Mouse (Mus musculus) cerebellum, adult 2 months (tissue): ENCODE data around the gene Ldlrad2. TPM values are rescaled to one million over a fixed set of nuclear protein-coding genes. Genes with fewer than 3 reads are reported as not detected.

Experiments used
- DNase-seq, 2 experiments: peaks; one replicate each; pipeline ENCODE4 v3.0.0; 2021
- H3K27ac ChIP-seq: fragments of 200-500 bp; 2 replicates; pipeline ENCODE4 v1.5.1; 2012; ENCODE audit warnings: low read length, control low read depth, inconsistent platforms; ENCODE audit not compliant: insufficient read depth
- H3K27me3 ChIP-seq: fragments of 200-500 bp; 2 replicates; pipeline ENCODE4 v1.6.1; 2012; ENCODE audit warnings: inconsistent platforms, mild to moderate bottlenecking, low read length, moderate library complexity; ENCODE audit not compliant: control insufficient read depth, insufficient read depth
- H3K4me1 ChIP-seq: fragments of 200-500 bp; 2 replicates; pipeline ENCODE4 v1.6.1; 2011; ENCODE audit warnings: low read length; ENCODE audit not compliant: control insufficient read depth, insufficient read depth
- H3K4me3 ChIP-seq: fragments of 200-500 bp; replicated peaks from 2 replicates; pipeline ENCODE3; 2011; ENCODE audit warnings: mild to moderate bottlenecking, low read depth, low read length, control low read depth; ENCODE audit not compliant: insufficient read depth
- CTCF ChIP-seq: fragments of 200-500 bp; IDR thresholded peaks from 2 replicates; pipeline ENCODE4 v1.5.1; 2011; ENCODE audit warnings: low read depth, mild to moderate bottlenecking, control low read depth, low read length, moderate library complexity, borderline replicate concordance; ENCODE audit not compliant: insufficient read depth
- POLR2A ChIP-seq: fragments of 200-500 bp; IDR thresholded peaks from 2 replicates; pipeline ENCODE4 v1.6.1; 2011; ENCODE audit warnings: low read length, control low read depth, borderline replicate concordance; ENCODE audit not compliant: insufficient read depth
- WGBS: fragments of 180-500 bp; shearing (Covaris S2); methylation state at CpG from one replicate; pipeline ENCODE4 v1.1.7; 2018; 5-methylcytosine and 5-hydroxymethylcytosine counted together
- polyA plus RNA-seq: library from polyadenylated mRNA; depleted of rRNA; stranded (reverse); fragments of >200 nt; gene quantifications from 2 replicates; pipeline ENCODE4 v1.2.3, GENCODE M21; 2012; rRNA removed

Ldlrad2 gene
- polyA plus RNA-seq, 1 experiment: not detected

DNA sequence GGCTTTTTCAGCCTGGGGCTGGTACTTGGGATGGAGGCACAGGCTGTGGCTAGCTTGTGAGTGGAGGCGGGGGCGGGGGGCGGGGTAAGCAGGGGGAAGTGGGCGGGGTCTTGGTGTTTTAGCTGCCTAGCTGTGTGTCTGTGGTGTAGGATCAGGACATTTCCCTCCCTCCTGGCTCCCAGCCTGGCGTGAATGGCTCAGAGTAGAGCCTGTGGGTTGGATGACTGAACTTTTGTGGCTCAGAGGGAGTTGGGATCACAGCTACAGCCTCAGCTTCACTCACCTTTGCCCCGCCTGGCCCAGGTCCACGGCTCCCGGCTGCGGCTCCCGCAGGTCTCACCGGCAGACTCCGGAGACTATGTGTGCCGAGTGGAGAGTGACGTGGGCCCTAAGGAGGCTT is 34.0 kb downstream of the Ldlrad2 start:
- TF ChIP-seq CTCF (no peak), POLR2A (no peak)
- Histone ChIP-seq H3K4me3 (no peak overlapping the region), H3K4me1 (no peaks in the 10 kb centered on the region), H3K27me3 (no peaks in the 10 kb centered on the region), H3K27ac (no peak overlapping the region)
- no peak for DNase-seq
- WGBS: 65% methylated on average over 14 of the region's 14 CpGs

DNA sequence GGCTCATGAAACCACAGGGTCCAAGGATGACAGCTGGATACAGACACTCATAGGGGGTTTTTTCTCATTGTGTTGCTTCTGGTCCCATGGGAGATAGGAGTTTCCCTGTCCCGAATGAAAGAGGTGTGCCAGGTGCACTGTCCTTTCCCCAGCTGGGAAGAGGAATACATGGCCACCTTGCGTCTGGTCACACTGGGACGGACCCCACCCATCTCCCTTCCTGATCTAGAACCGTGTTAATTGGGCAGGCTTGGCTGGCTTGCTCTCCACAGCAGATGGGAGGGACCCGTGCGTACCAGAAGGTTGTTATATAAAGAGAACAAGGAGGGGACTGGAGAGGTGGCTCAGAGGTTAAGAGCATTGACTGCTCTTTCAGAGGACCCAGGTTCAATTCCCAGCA is 46.5 kb downstream of the Ldlrad2 start:
- no peak overlapping the region for H3K27ac ChIP-seq
- no peak for TF ChIP-seq CTCF
- no peak for TF ChIP-seq POLR2A
- DNase-seq: no peak
- 54% methylated on average over 6 of the region's 6 CpGs for WGBS
- H3K27me3 ChIP-seq: no peaks in the 10 kb centered on the region
- H3K4me1 ChIP-seq: peaks cover 3% of the 10 kb centered on the region; the same call in 1 of the 2 replicates
- no peak overlapping the region for H3K4me3 ChIP-seq

DNA sequence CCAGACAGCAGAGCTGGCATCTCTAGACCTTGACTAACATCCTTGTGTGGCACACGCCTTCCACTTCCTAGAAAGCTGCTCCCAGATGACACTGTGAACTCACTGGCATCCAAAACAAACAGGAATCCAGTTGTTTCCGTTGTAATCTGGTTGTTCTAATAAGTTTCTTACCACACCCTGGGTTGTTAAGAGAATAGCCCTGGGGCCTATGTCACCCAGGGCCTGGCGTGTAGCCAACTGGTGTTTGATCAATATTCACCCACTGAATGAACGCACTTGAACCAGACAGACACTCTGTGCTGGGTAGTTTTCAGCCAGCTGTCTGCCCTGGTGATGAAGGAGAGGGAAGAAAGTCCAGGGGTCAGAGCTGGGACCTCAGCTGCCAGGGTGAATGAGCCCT is 47.0 kb downstream of the Ldlrad2 start:
- no peaks in the 10 kb centered on the region for H3K27me3 ChIP-seq
- H3K4me1 ChIP-seq: peaks cover 7% of the 10 kb centered on the region
- H3K4me3 ChIP-seq: no peak overlapping the region
- 57% methylated on average over 4 of the region's 4 CpGs for WGBS
- no peak overlapping the region for H3K27ac ChIP-seq
- TF ChIP-seq POLR2A (no peak), CTCF (no peak)
- no peak for DNase-seq

DNA sequence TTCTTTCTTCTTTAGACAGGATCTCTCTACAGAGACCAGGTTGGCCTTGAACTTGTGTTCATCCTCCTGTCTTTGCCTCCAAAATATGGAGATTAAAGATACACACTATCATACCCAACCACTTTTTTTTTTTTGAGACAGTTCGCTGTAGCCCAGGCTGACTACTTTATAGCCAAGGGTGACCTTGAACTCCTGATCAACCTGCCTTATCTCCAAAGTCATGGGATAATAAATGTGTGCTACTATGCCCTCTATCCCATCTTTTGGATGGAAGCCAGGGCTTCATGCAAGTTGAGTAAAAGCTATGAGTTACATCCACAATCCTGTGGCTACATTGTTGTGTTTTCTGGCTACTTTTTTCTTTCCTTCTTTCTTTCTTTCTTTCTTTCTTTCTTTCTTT is 48.9 kb downstream of the Ldlrad2 start:
- no peak overlapping the region for H3K4me3 ChIP-seq
- WGBS: 100% methylated on average over 1 of the region's 1 CpGs
- DNase-seq: no peak

More for the DNA sequence above, 48.9 kb downstream of the Ldlrad2 start:
- Histone ChIP-seq H3K27ac (no peak overlapping the region), H3K4me1 (peaks cover 24% of the 10 kb centered on the region), H3K27me3 (no peaks in the 10 kb centered on the region)
- TF ChIP-seq CTCF (no peak), POLR2A (no peak)

Other genes with a start within 250 kb of the Ldlrad2 start
- 375 and 390 TPM in 2 replicates for gene Cdc42, start 216.8 kb downstream of the Ldlrad2 start, polyA plus RNA-seq
- not detected in 2 replicates for gene Cela3a, start 164.8 kb downstream of the Ldlrad2 start, polyA plus RNA-seq
- not detected in 2 replicates for gene Cela3b, start 144.0 kb downstream of the Ldlrad2 start, polyA plus RNA-seq
- not detected in 2 replicates for gene 1700013G24Rik, start 121.3 kb downstream of the Ldlrad2 start, polyA plus RNA-seq
- gene Hspg2, start 105.8 kb downstream of the Ldlrad2 start, polyA plus RNA-seq: 2.8 and 3.1 TPM in 2 replicates
- 162 and 169 TPM in 2 replicates for gene Usp48, start 19.2 kb upstream of the Ldlrad2 start, polyA plus RNA-seq
- 396 and 425 TPM in 2 replicates for gene Rap1gap, start 90.2 kb upstream of the Ldlrad2 start, polyA plus RNA-seq
- gene Alpl, start 221.8 kb upstream of the Ldlrad2 start, polyA plus RNA-seq: 9.9 and 10.6 TPM in 2 replicates